Mouse (Mus musculus) right cerebral cortex, postnatal 25 days (tissue): ENCODE measurements at regions not wholly inside any gene's neighbourhood (a gene's known extent, or its start where the extent isn't known, plus 50 kb on each side); places are given as distances from the start of the nearest gene placed in this dataset.

Source experiments
- DNase-seq: peaks from one replicate; pipeline ENCODE4 v3.0.0; 2022

- no peak for DNase-seq
These were observed 112.5 kb downstream of the Fam198b start for GRCm38 (mm10) chr3:79996803-79997202.

- DNase-seq, result no peak
These were observed 118.0 kb downstream of the Fam198b start for GRCm38 (mm10) chr3:80002335-80002734.

GRCm38 (mm10) chr3:80003300-80004090, 119.2 kb downstream of the Fam198b start:
- DNase-seq, result no peak

GRCm38 (mm10) chr3:80004556-80004955, 120.2 kb downstream of the Fam198b start:
- no peak for DNase-seq

- no peak for DNase-seq
These were observed 120.6 kb downstream of the Fam198b start for GRCm38 (mm10) chr3:80004966-80005365.

- no peak for DNase-seq
These were observed 121.0 kb downstream of the Fam198b start for GRCm38 (mm10) chr3:80005371-80005770.

- DNase-seq, result no peak
These were observed 121.9 kb downstream of the Fam198b start for GRCm38 (mm10) chr3:80006263-80006662.

GRCm38 (mm10) chr3:80007006-80007405, 122.7 kb downstream of the Fam198b start:
- DNase-seq, result no peak

- DNase-seq, result no peak
These were observed 124.9 kb downstream of the Fam198b start for GRCm38 (mm10) chr3:80009275-80009674.

- DNase-seq, result no peak
These were observed 141.5 kb downstream of the Fam198b start for GRCm38 (mm10) chr3:80025795-80026194.

- DNase-seq, result peak; percentile 37
These were observed 148.7 kb downstream of the Fam198b start for GRCm38 (mm10) chr3:80033071-80033470.

GRCm38 (mm10) chr3:80038553-80039129, 154.3 kb downstream of the Fam198b start:
- DNase-seq, result no peak

GRCm38 (mm10) chr3:80042756-80043484, 158.6 kb downstream of the Fam198b start:
- DNase-seq, result no peak

- DNase-seq, result no peak
These were observed 165.3 kb downstream of the Fam198b start for GRCm38 (mm10) chr3:80049495-80050225.

- DNase-seq, result no peak
These were observed 166.6 kb downstream of the Fam198b start for GRCm38 (mm10) chr3:80050920-80051319.

- no peak for DNase-seq
These were observed 167.6 kb downstream of the Fam198b start for GRCm38 (mm10) chr3:80051963-80052362.

- DNase-seq, result no peak
These were observed 168.5 kb downstream of the Fam198b start for GRCm38 (mm10) chr3:80052879-80053278.

- no peak for DNase-seq
These were observed 169.1 kb downstream of the Fam198b start for GRCm38 (mm10) chr3:80053435-80053834.

- no peak for DNase-seq
These were observed 172.5 kb downstream of the Fam198b start for GRCm38 (mm10) chr3:80056636-80057350.

- no peak for DNase-seq
These were observed 174.4 kb downstream of the Fam198b start for GRCm38 (mm10) chr3:80058722-80059121.

GRCm38 (mm10) chr3:80070726-80071125, 186.4 kb downstream of the Fam198b start:
- no peak for DNase-seq

GRCm38 (mm10) chr3:80079801-80080418, 195.6 kb downstream of the Fam198b start:
- DNase-seq, result peak; percentile 72
